In the genomic region with DNA sequence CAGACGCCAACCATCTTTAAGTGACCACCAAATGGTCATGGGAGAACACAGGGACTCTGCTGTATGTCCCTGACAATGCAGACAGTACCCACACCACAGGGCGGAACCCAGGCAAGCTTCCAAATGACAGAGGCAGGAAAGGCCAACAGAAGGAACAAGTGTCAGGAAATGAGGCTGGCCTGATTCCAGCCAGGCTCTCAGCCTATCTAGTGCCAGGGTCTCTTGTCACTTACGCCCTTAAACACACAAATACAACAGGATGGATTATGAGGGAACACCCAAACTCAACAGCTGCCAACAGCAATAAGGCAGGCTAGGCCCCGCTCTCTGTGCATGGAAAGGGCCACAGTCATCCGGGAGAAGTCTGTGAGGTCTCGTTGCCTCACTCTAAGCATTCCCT, we compare ENCODE assay signal across 8 mouse cellular contexts. TPM values are rescaled to one million over a fixed set of nuclear protein-coding genes. Genes with fewer than 3 reads are reported as not detected.
DNase-seq lines count a peak whose midpoint lies in the region; ATAC-seq and TF ChIP-seq lines count a peak whose summit lies in the region.

No protein-coding gene starts in this region.

- H3K4me2 ChIP-seq in midbrain, postnatal 0 days (ENCODE audit: low read depth, low read length, poor library complexity, severe bottlenecking): no peak overlapping the region
- H3K4me2 ChIP-seq in midbrain, embryonic 16.5 days (ENCODE audit: low read length): no peak overlapping the region
- H3K4me2 ChIP-seq in heart, embryonic 16.5 days (ENCODE audit: low read depth, low read length): no peak overlapping the region

- WGBS in midbrain, postnatal 0 days: 74% methylated on average over 6 of the region's 6 CpGs
- WGBS in midbrain, embryonic 16.5 days: 76% methylated on average over 6 of the region's 6 CpGs
- WGBS in heart, embryonic 16.5 days: 13% methylated on average over 6 of the region's 6 CpGs

- no peaks in the 10 kb centered on the region for H3K4me1 ChIP-seq in midbrain, postnatal 0 days (ENCODE audit: insufficient read depth, low read length)
- peaks cover 19% of the 10 kb centered on the region for H3K4me1 ChIP-seq in midbrain, embryonic 16.5 days (ENCODE audit: control insufficient read depth, insufficient read depth, low read length)
- peaks cover 76% of the 10 kb centered on the region for H3K4me1 ChIP-seq in heart, embryonic 16.5 days (ENCODE audit: control insufficient read depth, insufficient read depth, low read length)

- no peaks in the 10 kb centered on the region for H3K9me3 ChIP-seq in midbrain, postnatal 0 days (ENCODE audit: low read length)
- H3K9me3 ChIP-seq in midbrain, embryonic 16.5 days (replicated peaks; ENCODE audit: control insufficient read depth, low read length, poor library complexity, severe bottlenecking): no peaks in the 10 kb centered on the region
- H3K9me3 ChIP-seq in heart, embryonic 16.5 days (replicated peaks; ENCODE audit: control insufficient read depth, low read length): no peaks in the 10 kb centered on the region

- TF ChIP-seq CTCF in midbrain, postnatal 0 days (IDR thresholded peaks at IDR 0.05): no peak

- DNase-seq in midbrain, postnatal 0 days (ENCODE audit: low spot score): peak; percentile 73
- peak; percentile 81 for DNase-seq in cerebellum, adult 9-10 months
- peak; percentile 71 to 83 for DNase-seq in kidney, postnatal 4 days
- no peak for DNase-seq in ovary, postnatal 14 days (ENCODE audit: low spot score)
- no peak for DNase-seq in spleen, postnatal 36 days (ENCODE audit: low spot score in 2 of 2)

- no peak overlapping the region for H3K9ac ChIP-seq in midbrain, postnatal 0 days (replicated peaks; ENCODE audit: low read length, poor library complexity, severe bottlenecking)
- no peak overlapping the region for H3K9ac ChIP-seq in midbrain, embryonic 16.5 days (ENCODE audit: low read depth, low read length)
- H3K9ac ChIP-seq in heart, embryonic 16.5 days (ENCODE audit: low read length): no peak overlapping the region

- no peak overlapping the region for H3K4me3 ChIP-seq in midbrain, postnatal 0 days (ENCODE audit: low read depth, low read length)
- no peak overlapping the region for H3K4me3 ChIP-seq in midbrain, embryonic 16.5 days (ENCODE audit: low read depth, low read length)
- H3K4me3 ChIP-seq in heart, embryonic 16.5 days (ENCODE audit: low read length): no peak overlapping the region

- 0 out of 2 replicates have a peak, but pooled peaks cover 3% of the 10 kb centered on the region for H3K36me3 ChIP-seq in midbrain, postnatal 0 days (ENCODE audit: insufficient read depth, low read length)
- no peaks in the 10 kb centered on the region; the same call in 1 of the 2 replicates for H3K36me3 ChIP-seq in midbrain, embryonic 16.5 days (ENCODE audit: control insufficient read depth, insufficient read depth, low read length)
- H3K36me3 ChIP-seq in heart, embryonic 16.5 days (ENCODE audit: control insufficient read depth, insufficient read depth): peaks cover 5% of the 10 kb centered on the region; the same call in 1 of the 2 replicates

- H3K27me3 ChIP-seq in midbrain, postnatal 0 days (ENCODE audit: insufficient read depth, low read length): no peaks in the 10 kb centered on the region
- no peaks in the 10 kb centered on the region for H3K27me3 ChIP-seq in midbrain, embryonic 16.5 days (ENCODE audit: control insufficient read depth, insufficient read depth, low read depth, low read length)
- H3K27me3 ChIP-seq in heart, embryonic 16.5 days (ENCODE audit: control insufficient read depth, insufficient read depth, low read length): no peaks in the 10 kb centered on the region

- ATAC-seq in midbrain, postnatal 0 days (ENCODE audit: low FRiP score): no peak
- no peak for ATAC-seq in midbrain, embryonic 16.5 days
- peak; percentile 62 for ATAC-seq in heart, embryonic 16.5 days (replicated peaks; ENCODE audit: extremely low read depth, insufficient read depth, low FRiP score)
- ATAC-seq in erythroid progenitor cell, adult 5-6 weeks (replicated peaks; ENCODE audit: low FRiP score, poor library complexity, severe bottlenecking): no peak

- H3K27ac ChIP-seq in midbrain, postnatal 0 days (ENCODE audit: low read depth, low read length): no peak overlapping the region
- H3K27ac ChIP-seq in midbrain, embryonic 16.5 days (ENCODE audit: low read length): no peak overlapping the region
- H3K27ac ChIP-seq in heart, embryonic 16.5 days (ENCODE audit: low read length): peak overlapping the region; percentile 68

RNA-seq across cellular contexts. Expression of a gene that starts 57.8 kb away (rescaled TPM):
- total RNA-seq in midbrain, postnatal 0 days (2014; rRNA removed): 59.8 and 63.1 TPM in 2 replicates
- polyA plus RNA-seq in midbrain, postnatal 0 days (2015; fragmentation: Nextera tagmentation; extraction: Ambion mirVana): 7.1 and 8.4 TPM in 2 replicates
- polyA plus RNA-seq in midbrain, embryonic 16.5 days (2015; fragmentation: Nextera tagmentation; extraction: Ambion mirVana): 9.6 and 10.1 TPM in 2 replicates
- polyA plus RNA-seq in heart, embryonic 16.5 days (2015; fragmentation: Nextera tagmentation; extraction: Ambion mirVana): 12.1 and 12.3 TPM in 2 replicates
- total RNA-seq in erythroid progenitor cell, adult 5-6 weeks (2015; ENCODE audit: low replicate concordance): 5.0 and 9.7 TPM in 2 replicates
- total RNA-seq in erythroid progenitor cell, adult 5-6 weeks (2017; ENCODE audit: low replicate concordance): 1.7 and 2.7 TPM in 2 replicates

Comparison
In these comparisons a context has a peak if more than half of its experiments do, and no peak if none do; other contexts are left out.
1. DNase-seq: peak in midbrain, postnatal 0 days (single experiment), cerebellum, adult 9-10 months (single experiment) and kidney, postnatal 4 days (2 of 2); none in ovary, postnatal 14 days (single experiment) and spleen, postnatal 36 days (0 of 2).